8 mouse cellular contexts compared by ENCODE assay signal in genomic region chr7:65693301-65693821, GRCm38 (mm10). TPM values are rescaled to one million over a fixed set of nuclear protein-coding genes. Genes with fewer than 3 reads are reported as not detected.
A peak's percentile ranks its signal among the peaks of the same experiment; 100 is the strongest.
DNase-seq lines count a peak whose midpoint lies in the region; ATAC-seq and TF ChIP-seq lines count a peak whose summit lies in the region.

No protein-coding gene starts in this region.

- H3K9ac ChIP-seq in forebrain, embryonic 16.5 days (replicated peaks; ENCODE audit: low read depth, low read length): peak overlapping the region; percentile 88
- peak overlapping the region; percentile 84 for H3K9ac ChIP-seq in neural tube, embryonic 14.5 days (replicated peaks; ENCODE audit: low read depth, low read length)

- TF ChIP-seq CTCF in G1E (IDR thresholded peaks at IDR 0.05; ENCODE audit: low read depth, low read length): no peak
- no peak for TF ChIP-seq CTCF in testis, adult 2 months (IDR thresholded peaks at IDR 0.05; ENCODE audit: control insufficient read depth, insufficient read depth, insufficient replicate concordance, low read depth, low read length)

- peak overlapping the region; percentile 83 for H3K4me2 ChIP-seq in forebrain, embryonic 16.5 days (ENCODE audit: low read length)
- peak overlapping the region; percentile 79 for H3K4me2 ChIP-seq in neural tube, embryonic 14.5 days (ENCODE audit: low read depth, low read length)

- peak overlapping the region; percentile 83 for H3K4me3 ChIP-seq in G1E (ENCODE audit: low read depth, low read length)
- H3K4me3 ChIP-seq in forebrain, embryonic 16.5 days (replicated peaks; ENCODE audit: low read length): peak overlapping the region; percentile 83
- peak overlapping the region; percentile 83 for H3K4me3 ChIP-seq in neural tube, embryonic 14.5 days (ENCODE audit: low read depth, low read length)
- peak overlapping the region; percentile 90 for H3K4me3 ChIP-seq in testis, adult 2 months (ENCODE audit: control insufficient read depth, low read depth, low read length)

- TF ChIP-seq POLR2A in testis, adult 2 months (IDR thresholded peaks at IDR 0.05; ENCODE audit: control insufficient read depth, low read depth, low read length): peak; percentile 89

- peak; percentile 85 for DNase-seq in G1E (ENCODE audit: low spot score)
- peak; percentile 88 for DNase-seq in cerebellum, adult 11-12 months
- DNase-seq in heart, postnatal 36 days: peak; percentile 91 to 93
- peak; percentile 82 to 89 for DNase-seq in layer of hippocampus, adult 18-20 months (ENCODE audit: low spot score in 2 of 2)
- DNase-seq in lung, adult 18-20 months: peak; percentile 82 to 87

- peak overlapping the region; percentile 85 for H3K27ac ChIP-seq in forebrain, embryonic 16.5 days (ENCODE audit: low read length)
- peak overlapping the region; percentile 80 for H3K27ac ChIP-seq in neural tube, embryonic 14.5 days (ENCODE audit: low read depth, low read length)
- H3K27ac ChIP-seq in testis, adult 2 months (ENCODE audit: control insufficient read depth, insufficient read depth, low read depth, low read length): peak overlapping the region; percentile 70

- peaks cover 77% of the 10 kb centered on the region for H3K36me3 ChIP-seq in G1E (replicated peaks)
- peaks cover 10% of the 10 kb centered on the region for H3K36me3 ChIP-seq in forebrain, embryonic 16.5 days (ENCODE audit: control insufficient read depth, insufficient read depth)
- H3K36me3 ChIP-seq in neural tube, embryonic 14.5 days (ENCODE audit: control insufficient read depth, insufficient read depth, low read length): peaks cover 24% of the 10 kb centered on the region
- H3K36me3 ChIP-seq in testis, adult 2 months (ENCODE audit: control insufficient read depth, insufficient read depth, low read length): peaks cover under 1% of the 10 kb centered on the region

- no peaks in the 10 kb centered on the region for H3K9me3 ChIP-seq in G1E (replicated peaks)
- no peaks in the 10 kb centered on the region for H3K9me3 ChIP-seq in forebrain, embryonic 16.5 days (ENCODE audit: control insufficient read depth, low read length)
- no peaks in the 10 kb centered on the region for H3K9me3 ChIP-seq in neural tube, embryonic 14.5 days (ENCODE audit: control insufficient read depth, low read length)

- H3K27me3 ChIP-seq in G1E (ENCODE audit: insufficient read depth, low read length): no peaks in the 10 kb centered on the region
- no peaks in the 10 kb centered on the region for H3K27me3 ChIP-seq in forebrain, embryonic 16.5 days (replicated peaks; ENCODE audit: control insufficient read depth, insufficient read depth, low read length)
- H3K27me3 ChIP-seq in neural tube, embryonic 14.5 days (ENCODE audit: control insufficient read depth, insufficient read depth, low read length): no peaks in the 10 kb centered on the region
- no peaks in the 10 kb centered on the region for H3K27me3 ChIP-seq in testis, adult 2 months (ENCODE audit: control insufficient read depth, insufficient read depth, low read length)

- under 1% methylated on average over 52 of the region's 52 CpGs for WGBS in forebrain, embryonic 16.5 days
- 1% methylated on average over 32 of the region's 52 CpGs for WGBS in neural tube, embryonic 14.5 days

- intact Hi-C loops in heart, postnatal 36 days (cut with DNase I): no loop called here

- H3K4me1 ChIP-seq in G1E (ENCODE audit: insufficient read depth, low read depth, low read length): peaks cover 27% of the 10 kb centered on the region
- H3K4me1 ChIP-seq in forebrain, embryonic 16.5 days (replicated peaks; ENCODE audit: control insufficient read depth, insufficient read depth, low read length): peaks cover 14% of the 10 kb centered on the region
- H3K4me1 ChIP-seq in neural tube, embryonic 14.5 days (ENCODE audit: control insufficient read depth, insufficient read depth, low read length): peaks cover 9% of the 10 kb centered on the region
- peaks cover 3% of the 10 kb centered on the region for H3K4me1 ChIP-seq in testis, adult 2 months (ENCODE audit: control insufficient read depth, insufficient read depth, low read length)

- peak; percentile 45 for ATAC-seq in G1E (ENCODE audit: extremely low read depth, insufficient number of reproducible peaks, low FRiP score, poor library complexity, severe bottlenecking)
- ATAC-seq in forebrain, embryonic 16.5 days: peak; percentile 97
- ATAC-seq in neural tube, embryonic 14.5 days (ENCODE audit: low read depth): peak; percentile 96

RNA-seq across cellular contexts. Expression of gene Tm2d3, which starts 2.4 kb away (rescaled TPM):
- total RNA-seq in G1E (2014; fragmentation: Nextera tagmentation) (18.6 and 40.6 TPM in 2 replicates), G1E (2017) (49.5 and 51.6 TPM in 2 replicates)
- polyA plus RNA-seq in G1E (2012): 6.1 and 8.3 TPM in 2 replicates
- polyA plus RNA-seq in forebrain, embryonic 16.5 days (2015; fragmentation: Nextera tagmentation; extraction: Ambion mirVana): 80.9 and 86.9 TPM in 2 replicates
- 10 to 100 TPM; 18.2 to 19.0 TPM for total RNA-seq in heart, postnatal 36 days (2021)
- 10 to 100 TPM; 53.7 to 54.0 TPM for total RNA-seq in layer of hippocampus, adult 18-20 months (2021)
- 86.7 and 93.5 TPM in 2 replicates for polyA plus RNA-seq in neural tube, embryonic 14.5 days (2014; fragmentation: Nextera tagmentation; extraction: Ambion mirVana)
- polyA plus RNA-seq in testis, adult 2 months (2012; rRNA removed): 39.6 and 45.8 TPM in 2 replicates

RNA-seq across cellular contexts. Expression of gene Tarsl2, which starts 48.7 kb away (rescaled TPM):
- total RNA-seq in G1E (2014; fragmentation: Nextera tagmentation): 35.2 and 42.3 TPM in 2 replicates
- total RNA-seq in G1E (2017): 66.8 and 71.3 TPM in 2 replicates
- polyA plus RNA-seq in G1E (2012): 23.7 and 27.6 TPM in 2 replicates
- polyA plus RNA-seq in forebrain, embryonic 16.5 days (2015; fragmentation: Nextera tagmentation; extraction: Ambion mirVana): 14.6 and 16.6 TPM in 2 replicates
- total RNA-seq in heart, postnatal 36 days (2021): 10 to 100 TPM; 33.8 to 36.7 TPM
- 10 to 100 TPM; 33.2 to 34.0 TPM for total RNA-seq in layer of hippocampus, adult 18-20 months (2021)
- polyA plus RNA-seq in neural tube, embryonic 14.5 days (2014; fragmentation: Nextera tagmentation; extraction: Ambion mirVana): 23.4 and 25.0 TPM in 2 replicates
- polyA plus RNA-seq in testis, adult 2 months (2012; rRNA removed): 4.3 and 5.0 TPM in 2 replicates

Comparison
In these comparisons a context has a peak if more than half of its experiments do, and no peak if none do; other contexts are left out.
1. Peak in every context shown above with its lines: DNase-seq, ATAC-seq, H3K4me3 ChIP-seq and H3K27ac ChIP-seq.
2. ATAC-seq: peak in every context shown above with its lines; median percentile 97 in forebrain, embryonic 16.5 days; 96 in neural tube, embryonic 14.5 days; 45 in G1E.